Mouse (Mus musculus) stomach, postnatal 0 days (tissue): ENCODE results near the gene Hic1. TPM values are rescaled to one million over a fixed set of nuclear protein-coding genes. Genes with fewer than 3 reads are reported as not detected.

ENCODE experiments used
- ATAC-seq: fragments of 200-750 bp; cut with Nextera tagmentation; 2 replicates; pipeline ENCODE4 v1.8.0; 2017; ENCODE audit not compliant: low FRiP score, low TSS enrichment
- DNase-seq: peaks from one replicate; pipeline ENCODE4 v3.0.0-alpha.2; 2016; ENCODE audit warnings: low spot score
- H3K27ac ChIP-seq: fragments of 300-500 bp; sonication (generic); replicated peaks from 2 replicates; pipeline ENCODE4 v1.5.1; 2014; ENCODE audit warnings: mild to moderate bottlenecking, control low read depth
- H3K27me3 ChIP-seq: fragments of 300-500 bp; sonication (generic); 2 replicates; pipeline ENCODE4 v1.6.1; 2014; ENCODE audit warnings: low read length; ENCODE audit not compliant: control insufficient read depth, insufficient read depth
- H3K36me3 ChIP-seq: fragments of 300-500 bp; sonication (generic); 2 replicates; pipeline ENCODE4 v1.6.1; 2014; ENCODE audit warnings: low read length, mixed read lengths; ENCODE audit not compliant: control insufficient read depth, insufficient read depth
- H3K4me1 ChIP-seq: fragments of 300-500 bp; sonication (generic); replicated peaks from 2 replicates; pipeline ENCODE4 v1.6.1; 2014; ENCODE audit warnings: antibody characterized with exemption; ENCODE audit not compliant: control insufficient read depth, insufficient read depth
- H3K4me2 ChIP-seq: fragments of 300-500 bp; sonication (generic); replicated peaks from 2 replicates; pipeline ENCODE4 v1.6.1; 2014; ENCODE audit warnings: low read depth, mild to moderate bottlenecking, control low read depth, moderate library complexity
- H3K4me3 ChIP-seq: fragments of 300-500 bp; sonication (generic); 2 replicates; pipeline ENCODE4 v1.5.1; 2014; ENCODE audit warnings: low read depth, low read length, control low read depth
- H3K9ac ChIP-seq: fragments of 300-500 bp; sonication (generic); 2 replicates; pipeline ENCODE4 v1.6.1; 2014; ENCODE audit warnings: mild to moderate bottlenecking, low read length, control low read depth, mixed read lengths
- H3K9me3 ChIP-seq: fragments of 300-500 bp; sonication (generic); 2 replicates; pipeline ENCODE4 v1.6.1; 2016; ENCODE audit warnings: low read length; ENCODE audit not compliant: control insufficient read depth
- CTCF ChIP-seq: IDR thresholded peaks from 2 replicates; pipeline ENCODE4 v1.5.1; 2016; ENCODE audit warnings: antibody characterized with exemption, low read depth, mild to moderate bottlenecking, moderate library complexity
- EP300 ChIP-seq: optimal IDR thresholded peaks from 2 replicates; pipeline ENCODE3; 2016; ENCODE audit warnings: antibody characterized with exemption
- WGBS: fragments of 180-500 bp; shearing (Covaris S2); extraction: QIAGEN DNeasy Blood & Tissue Kit; methylation state at CpG from one replicate; pipeline ENCODE4 v1.1.7; 2014; 5-methylcytosine and 5-hydroxymethylcytosine counted together
- polyA plus RNA-seq: library from polyadenylated mRNA; unstranded; fragments of >200 nt; fragmentation: Nextera tagmentation; extraction: Ambion mirVana; gene quantifications from 2 replicates; pipeline ENCODE4 v1.2.1, GENCODE M21; 2015

Gene Hic1
- polyA plus RNA-seq, 1 experiment from 2014 or later: 6.6 TPM

- ATAC-seq: peak; percentile 35
- 78% methylated on average over 10 of the region's 11 CpGs for WGBS
- H3K9ac ChIP-seq: peak overlapping the region; percentile 38; the same call in 1 of the 2 replicates
These were observed 20.8 kb downstream of the Hic1 start for GRCm38 (mm10) chr11:75148332-75149035.

DNA sequence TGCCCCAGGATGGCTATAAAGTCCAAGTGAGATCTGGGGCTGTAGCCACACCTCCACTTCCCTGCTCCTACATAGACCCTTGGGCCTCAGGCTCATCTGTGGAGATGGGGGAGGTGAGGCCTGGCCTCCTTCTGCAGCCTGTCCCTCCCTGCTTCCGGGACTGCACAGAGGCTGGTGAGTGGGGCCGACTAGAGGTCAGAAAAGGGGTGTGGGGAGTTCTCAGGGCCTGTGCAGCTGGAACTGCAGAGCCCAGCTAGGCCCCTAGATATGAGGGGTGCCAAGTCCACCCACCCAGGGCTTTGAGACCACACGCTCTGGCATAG lies 21.5 kb downstream of the Hic1 start:
- no peaks in the 10 kb centered on the region for H3K27me3 ChIP-seq
- peak overlapping the region; percentile 88 for H3K27ac ChIP-seq
- H3K4me2 ChIP-seq: no peak overlapping the region
- DNase-seq (peak; percentile 77), ATAC-seq (peak; percentile 89)
- no peaks in the 10 kb centered on the region for H3K9me3 ChIP-seq
- 17% methylated on average over 3 of the region's 3 CpGs for WGBS
- H3K36me3 ChIP-seq: no peaks in the 10 kb centered on the region
- peaks cover 10% of the 10 kb centered on the region for H3K4me1 ChIP-seq
- peak; percentile 31 for TF ChIP-seq CTCF
- TF ChIP-seq EP300: no peak
- H3K4me3 ChIP-seq: no peak overlapping the region
- peak overlapping the region; percentile 38; the same call in 1 of the 2 replicates for H3K9ac ChIP-seq

More at GRCm38 (mm10) chr11:75148332-75149035, 20.8 kb downstream of the Hic1 start:
- Histone ChIP-seq H3K4me1 (peaks cover 10% of the 10 kb centered on the region), H3K27ac (peak overlapping the region; percentile 88), H3K36me3 (no peaks in the 10 kb centered on the region), H3K4me2 (no peak overlapping the region), H3K4me3 (no peak overlapping the region), H3K27me3 (no peaks in the 10 kb centered on the region), H3K9me3 (no peaks in the 10 kb centered on the region)
- TF ChIP-seq CTCF: no peak
- no peak for TF ChIP-seq EP300
- DNase-seq: no peak

- Histone ChIP-seq H3K27ac (peak overlapping the region; percentile 88), H3K4me3 (no peak overlapping the region), H3K4me2 (0 out of 2 replicates have a peak overlapping the region, but pooled peaks have one; percentile 11), H3K4me1 (peaks cover 10% of the 10 kb centered on the region), H3K9ac (0 out of 2 replicates have a peak overlapping the region, but pooled peaks have one; percentile 3), H3K36me3 (no peaks in the 10 kb centered on the region), H3K27me3 (no peaks in the 10 kb centered on the region), H3K9me3 (no peaks in the 10 kb centered on the region)
- DNase-seq (peak; percentile 63), ATAC-seq (peak; percentile 49)
- no peak for TF ChIP-seq EP300
- WGBS: 14% methylated on average over 11 of the region's 11 CpGs
These were observed 22.0 kb downstream of the Hic1 start for GRCm38 (mm10) chr11:75147106-75147845.

GRCm38 (mm10) chr11:75145841-75146240 lies 23.5 kb downstream of the Hic1 start:
- no peak for DNase-seq
- no peaks in the 10 kb centered on the region for H3K9me3 ChIP-seq
- no peaks in the 10 kb centered on the region for H3K27me3 ChIP-seq
- no peak overlapping the region for H3K27ac ChIP-seq
- 69% methylated on average over 2 of the region's 2 CpGs for WGBS
- no peak overlapping the region for H3K4me2 ChIP-seq
- TF ChIP-seq EP300 (no peak), CTCF (no peak)
- no peaks in the 10 kb centered on the region for H3K36me3 ChIP-seq
- no peak overlapping the region for H3K9ac ChIP-seq
- H3K4me3 ChIP-seq: no peak overlapping the region
- ATAC-seq: no peak
- H3K4me1 ChIP-seq: peaks cover 14% of the 10 kb centered on the region

DNA sequence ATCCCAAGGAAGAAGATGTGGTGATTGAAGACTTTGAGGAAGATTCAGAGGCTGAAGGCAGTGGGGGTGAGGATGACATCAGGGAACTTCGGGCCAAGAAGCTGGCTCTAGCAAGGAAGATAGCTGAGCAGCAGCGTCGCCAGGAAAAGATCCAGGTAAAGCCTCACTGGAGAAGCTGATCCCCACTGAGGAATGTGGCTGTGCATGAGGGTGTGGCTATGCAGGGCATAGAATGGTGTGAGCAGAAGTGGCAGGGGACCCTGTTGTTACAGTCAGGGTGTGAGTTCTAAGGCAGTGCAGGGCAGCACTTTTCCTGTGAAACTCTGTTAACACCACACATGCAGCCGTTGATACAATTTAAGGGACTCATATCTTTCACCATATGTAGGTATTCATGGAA lies 26.6 kb downstream of the Hic1 start:
- peak; percentile 57 for DNase-seq
- WGBS: 50% methylated on average over 4 of the region's 4 CpGs
- Histone ChIP-seq H3K4me1 (peaks cover 16% of the 10 kb centered on the region), H3K4me3 (no peak overlapping the region), H3K9me3 (no peaks in the 10 kb centered on the region), H3K27me3 (no peaks in the 10 kb centered on the region), H3K4me2 (no peak overlapping the region), H3K9ac (no peak overlapping the region), H3K36me3 (no peaks in the 10 kb centered on the region), H3K27ac (peak overlapping the region; percentile 90)
- peak; percentile 40; the same call in 1 of the 2 replicates for ATAC-seq
- no peak for TF ChIP-seq CTCF
- no peak for TF ChIP-seq EP300

- Histone ChIP-seq H3K27me3 (no peaks in the 10 kb centered on the region), H3K4me1 (peaks cover 9% of the 10 kb centered on the region), H3K27ac (peak overlapping the region; percentile 90), H3K9me3 (no peaks in the 10 kb centered on the region), H3K9ac (0 out of 2 replicates have a peak overlapping the region, but pooled peaks have one; percentile 18), H3K4me2 (no peak overlapping the region), H3K4me3 (no peak overlapping the region), H3K36me3 (no peaks in the 10 kb centered on the region)
- WGBS: 9% methylated on average over 1 of the region's 1 CpGs
- DNase-seq (no peak), ATAC-seq (peak; percentile 40; the same call in 1 of the 2 replicates)
- no peak for TF ChIP-seq EP300
- no peak for TF ChIP-seq CTCF
These were observed 27.4 kb downstream of the Hic1 start for GRCm38 (mm10) chr11:75141913-75142312.
